Mouse (Mus musculus) erythroblast, embryonic 14.5 days (primary cell): Measurements from ENCODE around the gene Dmwd.

ENCODE experiments used
- GATA1 ChIP-seq: IDR thresholded peaks from 2 replicates; pipeline ENCODE4 v1.6.1; 2012; ENCODE audit warnings: low read length, inconsistent platforms, mixed read lengths
- TAL1 ChIP-seq: IDR thresholded peaks from 3 replicates; pipeline ENCODE4 v1.6.1; 2012; ENCODE audit warnings: low read length, inconsistent platforms, mixed read lengths

- TF ChIP-seq GATA1 (no peak), TAL1 (no peak)
Observed at GRCm38 (mm10) chr7:19084277-19084771, 8.3 kb downstream of the Dmwd start.
